Mouse (Mus musculus) midbrain, embryonic 16.5 days (tissue): ENCODE measurements at regions not wholly inside any gene's neighbourhood (a gene's known extent, or its start where the extent isn't known, plus 50 kb on each side); places are given as distances from the start of the nearest gene placed in this dataset.
A peak's percentile ranks its signal among the peaks of the same experiment; 100 is the strongest.

Experiments used
- ATAC-seq: fragments of 200-750 bp; cut with Nextera tagmentation; 2 replicates; pipeline ENCODE4 v1.8.0; 2017; ENCODE audit warnings: moderate TSS enrichment
- H3K27ac ChIP-seq: fragments of 300-500 bp; sonication (generic); 2 replicates; pipeline ENCODE4 v1.5.1; 2014; ENCODE audit warnings: mild to moderate bottlenecking, low read length, mixed read lengths
- H3K27me3 ChIP-seq: fragments of 300-500 bp; sonication (generic); 2 replicates; pipeline ENCODE4 v1.6.1; 2014; ENCODE audit warnings: low read depth, low read length, mixed read lengths; ENCODE audit not compliant: control insufficient read depth, insufficient read depth
- H3K36me3 ChIP-seq: fragments of 300-500 bp; sonication (generic); 2 replicates; pipeline ENCODE4 v1.6.1; 2014; ENCODE audit warnings: mild to moderate bottlenecking, low read length, moderate library complexity, mixed read lengths; ENCODE audit not compliant: control insufficient read depth, insufficient read depth
- H3K4me1 ChIP-seq: fragments of 300-500 bp; sonication (generic); 2 replicates; pipeline ENCODE4 v1.6.1; 2014; ENCODE audit warnings: mild to moderate bottlenecking, low read length, mixed read lengths; ENCODE audit not compliant: control insufficient read depth, insufficient read depth
- H3K4me2 ChIP-seq: fragments of 300-500 bp; sonication (generic); 2 replicates; pipeline ENCODE4 v1.6.1; 2014; ENCODE audit warnings: mild to moderate bottlenecking, low read length, mixed read lengths
- H3K4me3 ChIP-seq: fragments of 300-500 bp; sonication (generic); 2 replicates; pipeline ENCODE4 v1.5.1; 2014; ENCODE audit warnings: low read depth, mild to moderate bottlenecking, low read length, moderate library complexity, mixed read lengths
- H3K9ac ChIP-seq: fragments of 300-500 bp; sonication (generic); 2 replicates; pipeline ENCODE4 v1.6.1; 2014; ENCODE audit warnings: low read depth, low read length, mixed read lengths
- H3K9me3 ChIP-seq: fragments of 300-500 bp; sonication (generic); replicated peaks from 2 replicates; pipeline ENCODE4 v1.6.1; 2014; ENCODE audit warnings: mild to moderate bottlenecking, low read length, mixed read lengths; ENCODE audit not compliant: control insufficient read depth, poor library complexity, severe bottlenecking
- WGBS: fragments of 180-500 bp; shearing (Covaris S2); extraction: QIAGEN DNeasy Blood & Tissue Kit; methylation state at CpG from one replicate; pipeline ENCODE4 v1.1.7; 2014; 5-methylcytosine and 5-hydroxymethylcytosine counted together

GRCm38 (mm10) chr3:41387469-41388212 lies 167.9 kb upstream of the Jade1 start:
- Histone ChIP-seq H3K9ac (no peak overlapping the region), H3K27me3 (no peaks in the 10 kb centered on the region), H3K36me3 (no peaks in the 10 kb centered on the region), H3K4me1 (no peaks in the 10 kb centered on the region), H3K27ac (no peak overlapping the region), H3K4me2 (no peak overlapping the region), H3K4me3 (no peak overlapping the region), H3K9me3 (no peaks in the 10 kb centered on the region)
- no peak for ATAC-seq
- WGBS, result 58% methylated on average over 9 of the region's 9 CpGs

- no peak overlapping the region for H3K27ac ChIP-seq
- ATAC-seq, result no peak
- no peak overlapping the region for H3K9ac ChIP-seq
- H3K4me3 ChIP-seq, result no peak overlapping the region
- no peak overlapping the region for H3K4me2 ChIP-seq
- no peaks in the 10 kb centered on the region for H3K9me3 ChIP-seq
- no peaks in the 10 kb centered on the region for H3K36me3 ChIP-seq
- WGBS, result 64% methylated on average over 5 of the region's 5 CpGs
- H3K27me3 ChIP-seq, result no peaks in the 10 kb centered on the region
- no peaks in the 10 kb centered on the region for H3K4me1 ChIP-seq
These were observed 169.2 kb upstream of the Jade1 start for GRCm38 (mm10) chr3:41386299-41386698.

DNA sequence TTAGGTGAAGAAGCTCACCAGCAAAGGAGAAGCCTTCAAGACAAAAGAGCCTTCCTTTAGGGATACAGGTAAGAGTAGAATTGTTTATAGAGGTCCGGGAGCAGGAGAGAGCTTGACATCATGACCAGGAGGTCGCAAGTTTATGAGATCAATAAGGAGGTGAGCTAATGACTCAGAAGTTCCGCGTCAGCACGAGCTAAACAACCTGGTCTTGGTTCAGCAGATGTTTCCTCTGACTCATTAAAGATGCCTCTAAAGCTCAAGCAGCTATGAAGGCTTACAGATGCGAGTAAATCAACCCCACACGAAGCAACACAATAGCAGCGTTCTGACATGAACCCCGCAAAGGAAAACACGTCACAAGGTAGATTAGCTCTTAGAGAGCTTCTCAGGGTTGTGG lies 171.1 kb upstream of the Jade1 start:
- Histone ChIP-seq H3K27ac (no peak overlapping the region), H3K27me3 (no peaks in the 10 kb centered on the region), H3K4me1 (no peaks in the 10 kb centered on the region), H3K9me3 (no peaks in the 10 kb centered on the region), H3K4me3 (no peak overlapping the region), H3K4me2 (no peak overlapping the region), H3K36me3 (no peaks in the 10 kb centered on the region), H3K9ac (no peak overlapping the region)
- no peak for ATAC-seq
- WGBS, result 90% methylated on average over 10 of the region's 10 CpGs

DNA sequence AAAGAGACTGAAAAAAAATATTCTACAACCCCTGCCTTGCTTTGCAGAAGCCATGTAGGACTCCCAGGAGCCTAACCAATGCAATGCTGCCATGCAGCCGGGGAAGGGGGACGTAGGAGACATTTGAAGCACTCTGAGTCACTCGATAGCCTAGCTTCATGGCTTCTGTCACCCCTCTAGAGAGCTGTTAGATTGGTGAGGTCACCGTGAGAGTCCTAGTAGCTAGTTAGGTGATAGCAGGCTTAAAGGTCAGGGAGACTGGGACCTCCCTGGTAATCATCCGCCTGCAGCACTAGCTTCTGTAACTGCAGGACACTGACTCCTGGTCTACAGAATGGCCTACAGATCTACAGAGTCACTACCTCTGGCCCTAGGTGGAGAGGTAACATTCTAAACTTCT lies 177.0 kb upstream of the Jade1 start:
- Histone ChIP-seq H3K4me2 (no peak overlapping the region), H3K27me3 (no peaks in the 10 kb centered on the region), H3K9me3 (no peaks in the 10 kb centered on the region), H3K27ac (no peak overlapping the region), H3K36me3 (no peaks in the 10 kb centered on the region), H3K4me3 (no peak overlapping the region), H3K4me1 (peaks cover 15% of the 10 kb centered on the region), H3K9ac (no peak overlapping the region)
- no peak for ATAC-seq
- WGBS, result 84% methylated on average over 5 of the region's 5 CpGs

- no peak overlapping the region for H3K4me2 ChIP-seq
- 60% methylated on average over 5 of the region's 5 CpGs for WGBS
- no peaks in the 10 kb centered on the region for H3K36me3 ChIP-seq
- peaks cover 15% of the 10 kb centered on the region for H3K4me1 ChIP-seq
- no peaks in the 10 kb centered on the region for H3K9me3 ChIP-seq
- no peak overlapping the region for H3K4me3 ChIP-seq
- H3K9ac ChIP-seq, result no peak overlapping the region
- ATAC-seq, result peak; percentile 8; the same call in 1 of the 2 replicates
- no peaks in the 10 kb centered on the region for H3K27me3 ChIP-seq
- no peak overlapping the region for H3K27ac ChIP-seq
These were observed 177.6 kb upstream of the Jade1 start for GRCm38 (mm10) chr3:41377826-41378406.

DNA sequence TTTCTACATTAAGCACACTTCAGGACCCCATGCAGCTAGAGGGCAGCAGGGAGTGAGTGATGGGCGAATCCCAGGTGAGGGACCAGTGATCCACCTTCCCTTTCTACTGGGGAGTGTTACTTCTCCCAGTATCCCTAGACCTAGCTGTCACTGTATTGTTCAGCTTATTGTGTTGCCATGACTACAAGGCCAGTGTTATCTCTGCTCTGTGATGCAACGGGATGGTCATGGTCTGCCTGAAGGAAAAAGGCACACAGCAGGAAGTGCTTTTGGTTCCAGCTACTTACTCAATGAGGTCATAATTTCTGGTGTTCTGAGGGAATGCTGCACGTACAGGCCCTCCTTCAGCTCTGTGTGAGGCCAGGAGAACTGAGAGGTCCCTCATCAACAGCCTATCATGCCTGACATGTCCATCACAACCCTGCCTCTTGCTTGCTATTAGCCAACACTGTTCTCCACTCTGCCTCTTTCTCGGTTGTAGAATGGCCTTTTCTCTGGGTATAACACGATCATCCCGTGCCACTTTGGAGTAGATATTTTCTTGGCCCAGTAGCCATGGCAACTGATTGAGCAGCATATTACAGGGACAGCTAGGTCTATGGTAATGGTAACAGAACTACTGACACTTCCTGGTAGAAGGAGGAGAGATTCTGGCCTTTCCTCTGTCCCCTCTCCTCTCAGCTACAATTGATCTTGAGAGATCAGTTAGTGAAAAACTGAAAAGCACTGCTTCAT lies 178.5 kb upstream of the Jade1 start:
- peaks cover 15% of the 10 kb centered on the region for H3K4me1 ChIP-seq
- ATAC-seq, result peak; percentile 88
- H3K27me3 ChIP-seq, result no peaks in the 10 kb centered on the region
- 21% methylated on average over 6 of the region's 6 CpGs for WGBS
- H3K4me3 ChIP-seq, result no peak overlapping the region
- no peak overlapping the region for H3K4me2 ChIP-seq
- H3K36me3 ChIP-seq, result no peaks in the 10 kb centered on the region
- no peaks in the 10 kb centered on the region for H3K9me3 ChIP-seq
- no peak overlapping the region for H3K9ac ChIP-seq
- H3K27ac ChIP-seq, result peak overlapping the region; percentile 69

GRCm38 (mm10) chr3:41375230-41375930 lies 180.2 kb upstream of the Jade1 start:
- ATAC-seq, result no peak
- 80% methylated on average over 2 of the region's 2 CpGs for WGBS
- Histone ChIP-seq H3K27me3 (no peaks in the 10 kb centered on the region), H3K36me3 (no peaks in the 10 kb centered on the region), H3K9me3 (no peaks in the 10 kb centered on the region), H3K27ac (no peak overlapping the region), H3K4me1 (peaks cover 15% of the 10 kb centered on the region), H3K9ac (no peak overlapping the region), H3K4me2 (no peak overlapping the region), H3K4me3 (no peak overlapping the region)

- ATAC-seq, result no peak
- H3K27ac ChIP-seq, result no peak overlapping the region
These were observed 182.3 kb upstream of the Jade1 start for GRCm38 (mm10) chr3:41373198-41373597.

More at GRCm38 (mm10) chr3:41373198-41373597, 182.3 kb upstream of the Jade1 start:
- H3K4me3 ChIP-seq, result no peak overlapping the region
- WGBS, result 82% methylated on average over 5 of the region's 5 CpGs
- H3K9me3 ChIP-seq, result no peaks in the 10 kb centered on the region
- no peaks in the 10 kb centered on the region for H3K36me3 ChIP-seq
- H3K4me1 ChIP-seq, result peaks cover 12% of the 10 kb centered on the region
- H3K9ac ChIP-seq, result no peak overlapping the region
- no peaks in the 10 kb centered on the region for H3K27me3 ChIP-seq
- no peak overlapping the region for H3K4me2 ChIP-seq
